Mouse (Mus musculus): ENCODE data around the gene Cabp2. TPM values are rescaled to one million over a fixed set of nuclear protein-coding genes. Genes with fewer than 3 reads are reported as not detected.
A peak's percentile ranks its signal among the peaks of the same experiment; 100 is the strongest.

The Cabp2 gene
- polyA plus RNA-seq, 1 experiment from 2014 or later = not detected

DNA sequence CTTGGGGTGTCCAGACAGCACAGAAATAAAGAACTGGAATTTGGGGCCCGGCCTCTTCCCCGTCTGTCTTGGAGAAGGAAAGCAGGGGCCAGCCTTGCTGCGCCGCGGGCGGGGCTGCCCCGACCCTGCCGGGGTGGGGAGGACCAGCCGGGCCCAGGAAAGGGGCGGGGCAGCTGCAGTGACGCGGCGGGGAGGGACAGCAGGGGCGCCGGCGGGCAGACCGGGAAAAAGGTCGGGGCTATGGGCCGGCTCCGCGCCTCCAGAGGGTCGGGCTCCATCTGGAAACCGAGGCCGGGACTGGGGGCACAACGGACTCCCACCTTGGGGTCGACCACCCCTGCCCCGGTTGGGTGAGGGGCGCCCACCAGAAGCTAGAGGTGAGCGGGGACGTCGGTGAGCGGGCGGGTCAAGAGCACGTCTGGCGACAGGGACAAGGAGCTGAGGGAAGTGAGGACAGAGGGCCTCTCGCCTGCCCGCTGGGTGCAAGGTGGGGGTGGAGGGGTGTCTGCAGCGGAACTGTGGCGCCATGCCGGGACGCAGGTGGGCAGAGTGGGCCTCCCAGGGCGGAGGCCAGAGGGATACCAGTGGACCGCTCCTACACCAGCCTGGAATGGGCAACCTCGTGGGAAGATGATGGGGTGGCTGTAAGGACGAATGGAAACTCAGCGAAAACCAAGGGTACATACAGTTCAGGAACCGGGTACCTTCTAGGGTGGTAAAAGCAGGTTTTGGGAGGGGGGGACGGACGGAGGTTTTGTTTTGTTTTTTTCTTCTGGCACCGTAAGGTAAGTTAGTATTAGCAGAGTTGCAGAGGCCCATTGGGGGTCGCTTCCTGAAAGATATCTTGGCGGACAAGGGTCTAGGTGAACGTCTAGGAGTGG, 18.7 kb downstream of the Cabp2 start, which contains the start of gene Pitpnm1:
Gene Pitpnm1 (plus strand): TSS at position 162 of the 881 bp plus-strand sequence.
- Histone ChIP-seq H3K27ac (replicated peaks) (peak within 1 kb of the TSS; percentile 30), H3K4me3 (ENCODE audit: low read depth, low read length) (peak within 1 kb of the TSS; percentile 47), H3K9ac (ENCODE audit: low read length) (peak within 1 kb of the TSS; percentile 63), H3K4me2 (replicated peaks; ENCODE audit: low read depth) (peak within 1 kb of the TSS; percentile 88), H3K27me3 (ENCODE audit: control insufficient read depth, insufficient read depth, low read length) (no peaks in the 10 kb centered on the region), H3K4me1 (replicated peaks; ENCODE audit: control insufficient read depth, insufficient read depth) (peaks cover 16% of the 10 kb centered on the region), H3K36me3 (ENCODE audit: control insufficient read depth, insufficient read depth, low read length) (no peaks in the 10 kb centered on the region), H3K9me3 (ENCODE audit: control insufficient read depth, low read length) (no peaks in the 10 kb centered on the region)
- TF ChIP-seq CTCF (IDR thresholded peaks at IDR 0.05; ENCODE audit: low read depth) (no peak), EP300 (optimal IDR thresholded peaks at IDR 0.05) (no peak)
- WGBS = 2% methylated on average over 49 of the region's 53 CpGs
- ATAC-seq (ENCODE audit: low FRiP score, low TSS enrichment) (no peak), DNase-seq (ENCODE audit: low spot score) (peak; percentile 84)

DNA sequence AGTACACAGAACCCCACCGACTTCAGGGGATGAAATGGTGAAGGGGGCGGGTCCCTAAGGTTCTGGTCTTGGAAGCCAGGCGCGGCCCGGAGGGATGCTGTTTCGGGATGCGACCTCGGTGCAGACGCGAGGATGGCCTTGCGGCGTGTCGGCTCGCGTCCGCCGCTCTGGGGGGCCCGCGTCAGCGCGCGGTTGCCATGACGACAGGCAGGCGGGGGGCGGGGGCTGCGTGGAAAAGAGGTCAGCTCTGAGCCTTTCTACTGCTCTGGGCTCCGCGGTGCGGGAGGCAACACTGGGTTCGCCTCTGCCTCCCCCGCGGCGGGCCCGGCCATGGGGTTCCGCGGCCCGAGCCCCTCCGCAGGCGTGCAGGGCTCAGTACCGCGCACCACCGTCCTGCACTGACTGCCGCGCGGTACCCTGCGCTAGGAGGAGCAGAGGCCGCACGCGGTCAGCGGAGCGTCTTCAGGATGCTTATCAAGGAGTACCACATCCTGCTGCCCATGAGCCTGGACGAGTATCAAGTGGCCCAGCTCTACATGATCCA, 19.4 kb downstream of the Cabp2 start:
- no peak for TF ChIP-seq CTCF (IDR thresholded peaks at IDR 0.05; ENCODE audit: low read depth)
- TF ChIP-seq EP300 (optimal IDR thresholded peaks at IDR 0.05) = no peak
- Histone ChIP-seq H3K4me1 (replicated peaks; ENCODE audit: control insufficient read depth, insufficient read depth) (peaks cover 16% of the 10 kb centered on the region), H3K4me3 (ENCODE audit: low read depth, low read length) (peak overlapping the region; percentile 47), H3K36me3 (ENCODE audit: control insufficient read depth, insufficient read depth, low read length) (no peaks in the 10 kb centered on the region; the same call in 1 of the 2 replicates), H3K9me3 (ENCODE audit: control insufficient read depth, low read length) (no peaks in the 10 kb centered on the region), H3K9ac (ENCODE audit: low read length) (peak overlapping the region; percentile 35; the same call in 1 of the 2 replicates), H3K4me2 (replicated peaks; ENCODE audit: low read depth) (peak overlapping the region; percentile 88), H3K27me3 (ENCODE audit: control insufficient read depth, insufficient read depth, low read length) (no peaks in the 10 kb centered on the region), H3K27ac (replicated peaks) (no peak overlapping the region)
- WGBS = 3% methylated on average over 52 of the region's 52 CpGs
- ATAC-seq (ENCODE audit: low FRiP score, low TSS enrichment) (no peak), DNase-seq (ENCODE audit: low spot score) (peak; percentile 47)

DNA sequence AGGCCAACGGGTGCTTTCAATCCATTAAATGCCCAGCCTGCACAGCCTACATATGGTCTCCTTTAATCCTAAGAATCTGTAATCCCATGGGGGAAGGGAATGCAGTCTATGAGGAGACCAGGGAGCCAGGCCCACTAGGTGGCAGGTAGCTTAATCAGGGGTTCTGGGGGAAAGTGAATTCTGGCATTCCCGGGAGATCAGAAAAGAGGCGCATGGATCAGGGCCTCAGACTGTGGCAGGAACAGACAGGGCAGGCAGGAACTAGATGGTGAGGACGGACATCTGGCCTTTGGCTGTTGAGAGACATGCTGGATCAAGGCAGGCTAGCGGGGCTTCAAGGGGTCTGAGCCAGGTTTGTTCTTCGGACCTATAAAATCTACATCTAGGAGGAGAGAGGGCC, 20.1 kb downstream of the Cabp2 start:
- Histone ChIP-seq H3K4me3 (ENCODE audit: low read depth, low read length) (no peak overlapping the region), H3K4me2 (replicated peaks; ENCODE audit: low read depth) (no peak overlapping the region), H3K4me1 (replicated peaks; ENCODE audit: control insufficient read depth, insufficient read depth) (peaks cover 15% of the 10 kb centered on the region), H3K9me3 (ENCODE audit: control insufficient read depth, low read length) (no peaks in the 10 kb centered on the region), H3K9ac (ENCODE audit: low read length) (no peak overlapping the region), H3K27ac (replicated peaks) (no peak overlapping the region), H3K36me3 (ENCODE audit: control insufficient read depth, insufficient read depth, low read length) (no peaks in the 10 kb centered on the region; the same call in 1 of the 2 replicates), H3K27me3 (ENCODE audit: control insufficient read depth, insufficient read depth, low read length) (no peaks in the 10 kb centered on the region)
- DNase-seq (ENCODE audit: low spot score) (no peak), ATAC-seq (ENCODE audit: low FRiP score, low TSS enrichment) (no peak)
- 82% methylated on average over 6 of the region's 6 CpGs for WGBS
- TF ChIP-seq EP300 (optimal IDR thresholded peaks at IDR 0.05) (no peak), CTCF (IDR thresholded peaks at IDR 0.05; ENCODE audit: low read depth) (no peak)

DNA sequence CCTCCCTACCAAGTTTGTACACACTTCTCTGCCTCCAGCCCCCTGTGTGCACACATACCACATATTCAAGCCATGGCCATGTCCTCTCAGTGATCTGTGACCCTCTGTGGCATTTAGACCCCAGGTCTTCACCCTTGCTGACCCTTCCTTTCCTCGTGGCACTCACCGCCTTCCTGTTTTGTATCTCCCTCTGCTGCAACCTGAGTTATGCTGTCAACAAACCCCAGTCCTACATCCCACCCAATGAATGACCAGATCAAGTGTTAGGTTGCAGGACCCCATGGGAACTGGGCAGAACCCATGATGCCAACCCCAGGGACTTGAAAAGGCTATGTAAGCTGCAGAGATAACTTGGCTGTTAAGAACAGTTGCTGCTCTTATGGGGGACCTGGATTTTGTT, 20.7 kb downstream of the Cabp2 start:
- TF ChIP-seq EP300 (optimal IDR thresholded peaks at IDR 0.05) = no peak
- TF ChIP-seq CTCF (IDR thresholded peaks at IDR 0.05; ENCODE audit: low read depth) = no peak
- ATAC-seq (ENCODE audit: low FRiP score, low TSS enrichment) = no peak
- no peak overlapping the region for H3K4me2 ChIP-seq (replicated peaks; ENCODE audit: low read depth)
- 91% methylated on average over 2 of the region's 2 CpGs for WGBS
- H3K9me3 ChIP-seq (ENCODE audit: control insufficient read depth, low read length) = no peaks in the 10 kb centered on the region
- no peak for DNase-seq (ENCODE audit: low spot score)
- H3K27me3 ChIP-seq (ENCODE audit: control insufficient read depth, insufficient read depth, low read length) = no peaks in the 10 kb centered on the region
- peaks cover 14% of the 10 kb centered on the region for H3K4me1 ChIP-seq (replicated peaks; ENCODE audit: control insufficient read depth, insufficient read depth)
- H3K4me3 ChIP-seq (ENCODE audit: low read depth, low read length) = no peak overlapping the region
- H3K36me3 ChIP-seq (ENCODE audit: control insufficient read depth, insufficient read depth, low read length) = no peaks in the 10 kb centered on the region; the same call in 1 of the 2 replicates
- no peak overlapping the region for H3K9ac ChIP-seq (ENCODE audit: low read length)
- no peak overlapping the region for H3K27ac ChIP-seq (replicated peaks)

DNA sequence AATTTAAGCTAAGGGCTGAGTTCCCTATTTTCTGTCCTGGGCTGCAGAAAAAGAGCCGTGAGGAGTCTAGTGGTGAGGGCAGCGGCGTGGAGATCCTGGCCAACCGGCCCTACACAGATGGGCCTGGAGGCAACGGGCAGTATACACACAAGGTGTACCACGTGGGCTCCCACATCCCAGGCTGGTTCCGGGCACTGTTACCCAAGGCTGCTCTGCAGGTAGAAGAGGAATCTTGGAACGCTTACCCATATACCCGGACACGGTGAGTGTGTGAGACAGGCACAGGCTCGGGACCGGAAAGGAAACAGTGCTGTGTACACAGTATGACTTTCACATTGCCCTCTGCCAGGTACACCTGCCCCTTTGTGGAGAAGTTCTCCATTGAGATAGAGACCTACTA, 21.2 kb downstream of the Cabp2 start:
- Histone ChIP-seq H3K9me3 (ENCODE audit: control insufficient read depth, low read length) (no peaks in the 10 kb centered on the region), H3K4me3 (ENCODE audit: low read depth, low read length) (no peak overlapping the region), H3K4me2 (replicated peaks; ENCODE audit: low read depth) (no peak overlapping the region), H3K27ac (replicated peaks) (no peak overlapping the region), H3K9ac (ENCODE audit: low read length) (no peak overlapping the region), H3K36me3 (ENCODE audit: control insufficient read depth, insufficient read depth, low read length) (no peaks in the 10 kb centered on the region; the same call in 1 of the 2 replicates), H3K27me3 (ENCODE audit: control insufficient read depth, insufficient read depth, low read length) (no peaks in the 10 kb centered on the region), H3K4me1 (replicated peaks; ENCODE audit: control insufficient read depth, insufficient read depth) (peaks cover 14% of the 10 kb centered on the region)
- 89% methylated on average over 12 of the region's 12 CpGs for WGBS
- DNase-seq (ENCODE audit: low spot score) = no peak
- no peak for ATAC-seq (ENCODE audit: low FRiP score, low TSS enrichment)
- TF ChIP-seq EP300 (optimal IDR thresholded peaks at IDR 0.05) = no peak
- TF ChIP-seq CTCF (IDR thresholded peaks at IDR 0.05; ENCODE audit: low read depth) = no peak

DNA sequence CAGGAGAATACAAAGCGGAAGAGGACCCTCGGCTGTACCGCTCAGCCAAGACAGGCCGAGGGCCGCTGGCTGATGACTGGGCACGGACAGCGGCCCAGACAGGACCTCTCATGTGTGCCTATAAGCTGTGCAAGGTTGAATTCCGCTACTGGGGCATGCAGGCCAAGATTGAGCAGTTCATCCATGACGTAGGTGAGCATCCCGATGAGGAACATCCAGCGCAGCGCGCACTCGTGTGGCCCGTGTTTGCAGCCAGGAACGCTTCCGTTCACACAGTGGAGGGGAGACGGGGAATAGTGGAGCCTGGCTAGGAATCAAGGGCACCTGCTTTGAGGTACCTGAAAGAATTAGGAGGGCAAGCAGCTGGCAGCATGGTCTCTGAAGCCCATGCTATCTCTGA, 21.9 kb downstream of the Cabp2 start:
- no peak for ATAC-seq (ENCODE audit: low FRiP score, low TSS enrichment)
- DNase-seq (ENCODE audit: low spot score) = no peak
- Histone ChIP-seq H3K4me1 (replicated peaks; ENCODE audit: control insufficient read depth, insufficient read depth) (peaks cover 13% of the 10 kb centered on the region), H3K4me2 (replicated peaks; ENCODE audit: low read depth) (no peak overlapping the region), H3K9ac (ENCODE audit: low read length) (no peak overlapping the region), H3K9me3 (ENCODE audit: control insufficient read depth, low read length) (no peaks in the 10 kb centered on the region), H3K4me3 (ENCODE audit: low read depth, low read length) (no peak overlapping the region), H3K27me3 (ENCODE audit: control insufficient read depth, insufficient read depth, low read length) (no peaks in the 10 kb centered on the region), H3K27ac (replicated peaks) (no peak overlapping the region), H3K36me3 (ENCODE audit: control insufficient read depth, insufficient read depth, low read length) (no peaks in the 10 kb centered on the region; the same call in 1 of the 2 replicates)
- WGBS = 94% methylated on average over 18 of the region's 18 CpGs
- no peak for TF ChIP-seq CTCF (IDR thresholded peaks at IDR 0.05; ENCODE audit: low read depth)
- TF ChIP-seq EP300 (optimal IDR thresholded peaks at IDR 0.05) = no peak
